ENCODE assay signal across 11 mouse cellular contexts in genomic region chr8:61985703-61986475, GRCm38 (mm10). TPM values are rescaled to one million over a fixed set of nuclear protein-coding genes. Genes with fewer than 3 reads are reported as not detected.
DNase-seq lines count a peak whose midpoint lies in the region; ATAC-seq and TF ChIP-seq lines count a peak whose summit lies in the region.
"Had no signal": no experiment of that assay in that cellular context is flagged by ENCODE, and none has a peak within 500 bp of the region (broad histone marks: within the 10 kb centered on the region; RNA-seq: fewer than 3 reads in every experiment).

No protein-coding gene starts in this region.

- H3K4me1 ChIP-seq in lung, postnatal 0 days (ENCODE audit: insufficient read depth, low read depth, low read length), result no peaks in the 10 kb centered on the region
- no peaks in the 10 kb centered on the region for H3K4me1 ChIP-seq in lung, adult 2 months (ENCODE audit: control insufficient read depth, insufficient read depth, low read length)
- H3K4me1 ChIP-seq in heart, embryonic 16.5 days (ENCODE audit: control insufficient read depth, insufficient read depth, low read length), result peaks cover 10% of the 10 kb centered on the region
- H3K4me1 ChIP-seq: megakaryocyte, embryonic 14.5 days had no signal

- no peak for TF ChIP-seq EP300 in lung, postnatal 0 days (IDR thresholded peaks at IDR 0.05)

- H3K27ac ChIP-seq in lung, postnatal 0 days (ENCODE audit: low read length), result no peak overlapping the region
- peak overlapping the region; percentile 50 for H3K27ac ChIP-seq in heart, embryonic 16.5 days (ENCODE audit: low read length)

- DNase-seq in lung, postnatal 0 days (ENCODE audit: low spot score), result peak; percentile 8
- DNase-seq in lung, adult 2 months, result no peak
- peak; percentile 56 to 60 for DNase-seq in adrenal gland, postnatal 36 days
- DNase-seq in kidney, postnatal 36 days, result peak; percentile 10 to 17
- DNase-seq in left cerebral cortex, postnatal 36 days (ENCODE audit: low spot score in 2 of 2), result no peak
- no peak for DNase-seq in urinary bladder, adult 18-20 months (ENCODE audit: low spot score in 2 of 2)
- DNase-seq: cerebellum, adult 9-10 months; layer of hippocampus, adult 9-11 months; thymus, postnatal 14 days had no signal

- no peak for TF ChIP-seq POLR2A in lung, adult 2 months (IDR thresholded peaks at IDR 0.05; ENCODE audit: borderline replicate concordance, extremely low read depth, low read depth, low read length)

- no peak overlapping the region for H3K4me3 ChIP-seq in lung, postnatal 0 days (ENCODE audit: low read depth, low read length)
- H3K4me3 ChIP-seq in lung, adult 2 months (replicated peaks; ENCODE audit: extremely low read depth, low read depth, low read length), result no peak overlapping the region
- H3K4me3 ChIP-seq in heart, embryonic 16.5 days (ENCODE audit: low read length), result no peak overlapping the region
- H3K4me3 ChIP-seq: megakaryocyte, embryonic 14.5 days had no signal

- peak; percentile 33; the same call in 1 of the 2 replicates for ATAC-seq in lung, postnatal 0 days
- peak; percentile 73 for ATAC-seq in heart, embryonic 16.5 days (replicated peaks; ENCODE audit: extremely low read depth, insufficient read depth, low FRiP score)

- no peaks in the 10 kb centered on the region for H3K27me3 ChIP-seq in lung, postnatal 0 days (replicated peaks; ENCODE audit: insufficient read depth, low read length)
- H3K27me3 ChIP-seq in heart, embryonic 16.5 days (ENCODE audit: control insufficient read depth, insufficient read depth, low read length), result no peaks in the 10 kb centered on the region
- H3K27me3 ChIP-seq: megakaryocyte, embryonic 14.5 days had no signal

- H3K4me2 ChIP-seq in lung, postnatal 0 days (replicated peaks; ENCODE audit: low read depth, low read length), result no peak overlapping the region
- H3K4me2 ChIP-seq in heart, embryonic 16.5 days (ENCODE audit: low read depth, low read length), result no peak overlapping the region

- no peaks in the 10 kb centered on the region for H3K36me3 ChIP-seq in lung, postnatal 0 days (ENCODE audit: insufficient read depth, low read length)
- no peaks in the 10 kb centered on the region for H3K36me3 ChIP-seq in heart, embryonic 16.5 days (ENCODE audit: control insufficient read depth, insufficient read depth)

- intact Hi-C loops in left cerebral cortex, postnatal 36 days (cut with DNase I), result no loop called here

- H3K9ac ChIP-seq in lung, postnatal 0 days (replicated peaks; ENCODE audit: low read depth), result no peak overlapping the region
- H3K9ac ChIP-seq in heart, embryonic 16.5 days (ENCODE audit: low read length), result no peak overlapping the region

- TF ChIP-seq CTCF in lung, postnatal 0 days (IDR thresholded peaks at IDR 0.05), result no peak
- no peak for TF ChIP-seq CTCF in lung, adult 2 months (IDR thresholded peaks at IDR 0.05; ENCODE audit: insufficient read depth, low read length)

- 23% methylated on average over 6 of the region's 6 CpGs for WGBS in lung, postnatal 0 days
- WGBS in lung, adult 2 months, result 34% methylated on average over 6 of the region's 6 CpGs
- WGBS in heart, embryonic 16.5 days, result 23% methylated on average over 6 of the region's 6 CpGs

- no peaks in the 10 kb centered on the region for H3K9me3 ChIP-seq in lung, postnatal 0 days (ENCODE audit: low read length)
- no peaks in the 10 kb centered on the region for H3K9me3 ChIP-seq in heart, embryonic 16.5 days (replicated peaks; ENCODE audit: control insufficient read depth, low read length)
- H3K9me3 ChIP-seq: megakaryocyte, embryonic 14.5 days had no signal

RNA-seq across cellular contexts. Expression of gene Ddx60, which starts 58.0 kb away (rescaled TPM):
- 2.5 and 2.9 TPM in 2 replicates for polyA plus RNA-seq in lung, postnatal 0 days (2015; fragmentation: Nextera tagmentation; extraction: Ambion mirVana)
- 1.0 and 1.1 TPM in 2 replicates for polyA plus RNA-seq in lung, adult 2 months (2012; rRNA removed)
- total RNA-seq in adrenal gland, postnatal 36 days (2021), result 1 to 10 TPM; 4.2 to 6.7 TPM
- 2.7 and 3.2 TPM in 2 replicates for polyA plus RNA-seq in heart, embryonic 16.5 days (2015; fragmentation: Nextera tagmentation; extraction: Ambion mirVana)
- 1 to 10 TPM in 1 of 2 experiments, under 1 TPM in 1; 0.72 to 1.4 TPM for total RNA-seq in left cerebral cortex, postnatal 36 days (2021)

Comparison
In these comparisons a context has a peak if more than half of its experiments do, and no peak if none do; other contexts are left out.
1. DNase-seq: peak in lung, postnatal 0 days (single experiment), adrenal gland, postnatal 36 days (2 of 2) and kidney, postnatal 36 days (2 of 2); none in lung, adult 2 months (single experiment), left cerebral cortex, postnatal 36 days (0 of 2) and urinary bladder, adult 18-20 months (0 of 2).